Mouse (Mus musculus) cerebellum, adult 8-10 months (tissue): ENCODE results near the gene Ficd.

Source experiments
- DNase-seq: peaks from one replicate; pipeline ENCODE4 v3.0.0; 2022

The Ficd gene

GRCm38 (mm10) chr5:113731174-113731573 is 4.4 kb upstream of the Ficd start:
- DNase-seq, result no peak

- DNase-seq, result peak; percentile 77
These were observed 3.4 kb upstream of the Ficd start for GRCm38 (mm10) chr5:113732182-113732581.

- no peak for DNase-seq
These were observed 1.2 kb upstream of the Ficd start for GRCm38 (mm10) chr5:113734376-113734775.

- no peak for DNase-seq
These were observed 619 bp upstream of the Ficd start for GRCm38 (mm10) chr5:113735023-113735344.

- no peak for DNase-seq
These were observed 505 bp downstream of the Ficd start for GRCm38 (mm10) chr5:113736113-113736502.

- DNase-seq, result no peak
These were observed 1.0 kb downstream of the Ficd start for GRCm38 (mm10) chr5:113736522-113737164.

- no peak for DNase-seq
These were observed 2.1 kb downstream of the Ficd start for GRCm38 (mm10) chr5:113737607-113738237.

GRCm38 (mm10) chr5:113747629-113748028 is 12.0 kb downstream of the Ficd start:
- no peak for DNase-seq

GRCm38 (mm10) chr5:113748556-113749331 is 13.1 kb downstream of the Ficd start:
- DNase-seq, result no peak

- no peak for DNase-seq
These were observed 16.0 kb downstream of the Ficd start for GRCm38 (mm10) chr5:113751521-113752157.

- DNase-seq, result no peak
These were observed 19.9 kb downstream of the Ficd start for GRCm38 (mm10) chr5:113755347-113756030.

GRCm38 (mm10) chr5:113761585-113761984 is 26.0 kb downstream of the Ficd start:
- no peak for DNase-seq

- DNase-seq, result no peak
These were observed 28.8 kb downstream of the Ficd start for GRCm38 (mm10) chr5:113764426-113764825.

- no peak for DNase-seq
These were observed 30.3 kb downstream of the Ficd start for GRCm38 (mm10) chr5:113765641-113766526.

GRCm38 (mm10) chr5:113768806-113769205 is 33.2 kb downstream of the Ficd start:
- DNase-seq, result no peak

GRCm38 (mm10) chr5:113771213-113772162 is 35.9 kb downstream of the Ficd start:
- peak; percentile 89 for DNase-seq

- peak; percentile 92 for DNase-seq
These were observed 36.9 kb downstream of the Ficd start, which contains the start of the genes Sart3 and Iscu for GRCm38 (mm10) chr5:113772450-113772895. Gene Sart3, minus strand, starts transcription at chr5:113772510. Gene Iscu, plus strand, starts transcription at chr5:113772748.

GRCm38 (mm10) chr5:113772905-113773519 is 37.4 kb downstream of the Ficd start:
- no peak for DNase-seq

- DNase-seq, result peak; percentile 77
These were observed 38.1 kb downstream of the Ficd start for GRCm38 (mm10) chr5:113773664-113774063.

- no peak for DNase-seq
These were observed 40.0 kb downstream of the Ficd start for GRCm38 (mm10) chr5:113775585-113775984.
